Mouse (Mus musculus): ENCODE data around the gene Litaf. TPM values are rescaled to one million over a fixed set of nuclear protein-coding genes. Genes with fewer than 3 reads are reported as not detected.

Litaf gene
- 113 and 120 TPM in 2 replicates for polyA plus RNA-seq (2015; fragmentation: Nextera tagmentation; extraction: Ambion mirVana)

GRCm38 (mm10) chr16:11066029-11066832, at the start of gene Litaf:
Gene Litaf, minus strand, starts transcription at chr16:11066157.
- WGBS = under 1% methylated on average over 71 of the region's 78 CpGs
- ATAC-seq (ENCODE audit: insufficient number of reproducible peaks, low FRiP score, low TSS enrichment, low read depth) = peak; percentile 95

GRCm38 (mm10) chr16:11109198-11109740, 43.3 kb upstream of the Litaf start:
- H3K9ac ChIP-seq = no peak overlapping the region
- no peak overlapping the region for H3K4me3 ChIP-seq
- H3K4me2 ChIP-seq = no peak overlapping the region
- no peaks in the 10 kb centered on the region for H3K27me3 ChIP-seq
- WGBS = 79% methylated on average over 4 of the region's 4 CpGs
- no peaks in the 10 kb centered on the region for H3K9me3 ChIP-seq
- peaks cover 20% of the 10 kb centered on the region for H3K36me3 ChIP-seq
- H3K4me1 ChIP-seq = no peaks in the 10 kb centered on the region
- no peak overlapping the region for H3K27ac ChIP-seq
- no peak for ATAC-seq (ENCODE audit: insufficient number of reproducible peaks, low FRiP score, low TSS enrichment, low read depth)

More at GRCm38 (mm10) chr16:11066029-11066832, at the start of gene Litaf:
- Histone ChIP-seq H3K27ac (peak within 1 kb of the TSS; percentile 93), H3K4me2 (peak within 1 kb of the TSS; percentile 74), H3K4me1 (peaks cover 59% of the 10 kb centered on the region), H3K9me3 (no peaks in the 10 kb centered on the region), H3K9ac (peak within 1 kb of the TSS; percentile 95), H3K27me3 (no peaks in the 10 kb centered on the region), H3K36me3 (0 out of 2 replicates have a peak, but pooled peaks cover under 1% of the 10 kb centered on the region), H3K4me3 (peak within 1 kb of the TSS; percentile 92)

GRCm38 (mm10) chr16:11104905-11105304, 38.9 kb upstream of the Litaf start:
- Histone ChIP-seq H3K36me3 (peaks cover 16% of the 10 kb centered on the region), H3K27me3 (no peaks in the 10 kb centered on the region), H3K4me1 (no peaks in the 10 kb centered on the region), H3K9ac (no peak overlapping the region), H3K27ac (no peak overlapping the region), H3K4me2 (no peak overlapping the region), H3K9me3 (no peaks in the 10 kb centered on the region), H3K4me3 (no peak overlapping the region)
- 68% methylated on average over 1 of the region's 1 CpGs for WGBS
- no peak for ATAC-seq (ENCODE audit: insufficient number of reproducible peaks, low FRiP score, low TSS enrichment, low read depth)

- H3K4me1 ChIP-seq = 0 out of 2 replicates have a peak, but pooled peaks cover 4% of the 10 kb centered on the region
- WGBS = 57% methylated on average over 3 of the region's 3 CpGs
Observed at GRCm38 (mm10) chr16:11097301-11097700, 31.3 kb upstream of the Litaf start.

GRCm38 (mm10) chr16:11093717-11094386, 27.9 kb upstream of the Litaf start:
- Histone ChIP-seq H3K4me3 (no peak overlapping the region), H3K4me2 (no peak overlapping the region), H3K36me3 (peaks cover 34% of the 10 kb centered on the region), H3K27me3 (no peaks in the 10 kb centered on the region), H3K27ac (no peak overlapping the region), H3K4me1 (0 out of 2 replicates have a peak, but pooled peaks cover 4% of the 10 kb centered on the region), H3K9me3 (no peaks in the 10 kb centered on the region), H3K9ac (no peak overlapping the region)
- 87% methylated on average over 13 of the region's 13 CpGs for WGBS
- ATAC-seq (ENCODE audit: insufficient number of reproducible peaks, low FRiP score, low TSS enrichment, low read depth) = no peak

More at GRCm38 (mm10) chr16:11097301-11097700, 31.3 kb upstream of the Litaf start:
- Histone ChIP-seq H3K4me3 (no peak overlapping the region), H3K27ac (no peak overlapping the region), H3K9me3 (no peaks in the 10 kb centered on the region), H3K9ac (no peak overlapping the region), H3K27me3 (no peaks in the 10 kb centered on the region), H3K36me3 (0 out of 2 replicates have a peak, but pooled peaks cover 6% of the 10 kb centered on the region), H3K4me2 (no peak overlapping the region)
- no peak for ATAC-seq (ENCODE audit: insufficient number of reproducible peaks, low FRiP score, low TSS enrichment, low read depth)

- Histone ChIP-seq H3K27ac (no peak overlapping the region), H3K9me3 (no peaks in the 10 kb centered on the region), H3K9ac (no peak overlapping the region), H3K36me3 (peaks cover 47% of the 10 kb centered on the region), H3K4me3 (no peak overlapping the region), H3K4me1 (no peaks in the 10 kb centered on the region), H3K4me2 (no peak overlapping the region), H3K27me3 (no peaks in the 10 kb centered on the region)
- WGBS = 59% methylated on average over 3 of the region's 3 CpGs
- no peak for ATAC-seq (ENCODE audit: insufficient number of reproducible peaks, low FRiP score, low TSS enrichment, low read depth)
Observed at GRCm38 (mm10) chr16:11092523-11092922, 26.6 kb upstream of the Litaf start.

- Histone ChIP-seq H3K9me3 (no peaks in the 10 kb centered on the region), H3K9ac (no peak overlapping the region), H3K27ac (no peak overlapping the region), H3K36me3 (peaks cover 52% of the 10 kb centered on the region), H3K27me3 (no peaks in the 10 kb centered on the region), H3K4me3 (no peak overlapping the region), H3K4me2 (no peak overlapping the region), H3K4me1 (no peaks in the 10 kb centered on the region)
- WGBS = 74% methylated on average over 4 of the region's 4 CpGs
- no peak for ATAC-seq (ENCODE audit: insufficient number of reproducible peaks, low FRiP score, low TSS enrichment, low read depth)
Observed at GRCm38 (mm10) chr16:11092061-11092460, 26.1 kb upstream of the Litaf start.

- no peak overlapping the region for H3K9ac ChIP-seq
- no peak overlapping the region for H3K4me2 ChIP-seq
- H3K36me3 ChIP-seq = peaks cover 55% of the 10 kb centered on the region
- no peaks in the 10 kb centered on the region for H3K27me3 ChIP-seq
- WGBS = 69% methylated on average over 10 of the region's 10 CpGs
- H3K4me3 ChIP-seq = no peak overlapping the region
- no peaks in the 10 kb centered on the region for H3K9me3 ChIP-seq
- no peak for ATAC-seq (ENCODE audit: insufficient number of reproducible peaks, low FRiP score, low TSS enrichment, low read depth)
- H3K27ac ChIP-seq = no peak overlapping the region
- no peaks in the 10 kb centered on the region for H3K4me1 ChIP-seq
Observed at GRCm38 (mm10) chr16:11090836-11091570, 25.0 kb upstream of the Litaf start.

GRCm38 (mm10) chr16:11086856-11087588, 21.1 kb upstream of the Litaf start:
- no peak for ATAC-seq (ENCODE audit: insufficient number of reproducible peaks, low FRiP score, low TSS enrichment, low read depth)
- no peak overlapping the region for H3K4me2 ChIP-seq
- H3K9me3 ChIP-seq = no peaks in the 10 kb centered on the region
- H3K27me3 ChIP-seq = no peaks in the 10 kb centered on the region
- peaks cover 86% of the 10 kb centered on the region for H3K36me3 ChIP-seq
- no peaks in the 10 kb centered on the region for H3K4me1 ChIP-seq
- no peak overlapping the region for H3K27ac ChIP-seq
- WGBS = 63% methylated on average over 5 of the region's 5 CpGs
- H3K4me3 ChIP-seq = no peak overlapping the region
- no peak overlapping the region for H3K9ac ChIP-seq

- Histone ChIP-seq H3K9me3 (no peaks in the 10 kb centered on the region), H3K36me3 (peaks cover 84% of the 10 kb centered on the region), H3K27ac (no peak overlapping the region), H3K4me2 (no peak overlapping the region), H3K27me3 (no peaks in the 10 kb centered on the region), H3K9ac (no peak overlapping the region), H3K4me1 (no peaks in the 10 kb centered on the region), H3K4me3 (no peak overlapping the region)
- ATAC-seq (ENCODE audit: insufficient number of reproducible peaks, low FRiP score, low TSS enrichment, low read depth) = no peak
- 89% methylated on average over 3 of the region's 3 CpGs for WGBS
Observed at GRCm38 (mm10) chr16:11086299-11086698, 20.3 kb upstream of the Litaf start.

- Histone ChIP-seq H3K9ac (no peak overlapping the region), H3K9me3 (no peaks in the 10 kb centered on the region), H3K4me3 (no peak overlapping the region), H3K27me3 (no peaks in the 10 kb centered on the region), H3K27ac (no peak overlapping the region), H3K4me2 (no peak overlapping the region), H3K4me1 (no peaks in the 10 kb centered on the region), H3K36me3 (peaks cover 84% of the 10 kb centered on the region)
- no peak for ATAC-seq (ENCODE audit: insufficient number of reproducible peaks, low FRiP score, low TSS enrichment, low read depth)
- WGBS = 89% methylated on average over 8 of the region's 8 CpGs
Observed at GRCm38 (mm10) chr16:11084181-11084580, 18.2 kb upstream of the Litaf start.

All from limb, embryonic 15.5 days (tissue).